Mouse (Mus musculus): ENCODE results near the gene Zbed6. TPM values are rescaled to one million over a fixed set of nuclear protein-coding genes. Genes with fewer than 3 reads are reported as not detected.

Zbed6 gene
- total and polyA plus RNA-seq, 3 experiments, result 1.7 to 5.3 (median 2.9) TPM

- Histone ChIP-seq H3K36me3 (replicated peaks in 1 of 2; ENCODE audit: control insufficient read depth in 1 of 2, insufficient read depth in 1 of 2, low read length in 1 of 2) (peaks cover 12 to 19% of the 10 kb centered on the region in 2 experiments), H3K4me2 (ENCODE audit: insufficient read depth, low read depth, poor library complexity, severe bottlenecking) (no peak overlapping the region), H3K9ac (ENCODE audit: insufficient read depth, low read depth) (no peak overlapping the region), H3K4me1 (ENCODE audit: control insufficient read depth in 1 of 2, insufficient read depth in 2 of 2) (peaks cover 18 to 35% of the 10 kb centered on the region in 2 experiments), H3K27me3 (replicated peaks) (no peaks in the 10 kb centered on the region), H3K27ac (ENCODE audit: insufficient read depth, low read depth) (no peak overlapping the region), H3K4me3 (replicated peaks in 1 of 3; ENCODE audit: low read depth in 2 of 3, low read length in 2 of 3, poor library complexity in 1 of 3) (no peak overlapping the region), H3K79me2 (replicated peaks; ENCODE audit: control insufficient read depth, extremely low read depth, insufficient read depth, poor library complexity, severe bottlenecking) (peaks cover 55% of the 10 kb centered on the region), H3K9me3 (replicated peaks; ENCODE audit: low read length) (no peaks in the 10 kb centered on the region)
- in situ Hi-C loops (cut with MboI; ENCODE audit: low pct_ligation_motif_present, low pct_unique_long_range_greater_than_20kb, low sequenced_read_pairs) (no loop called here), dilution Hi-C loops (cut with MboI; ENCODE audit: extremely low pct_ligation_motif_present, extremely low pct_unique_long_range_greater_than_20kb, low sequenced_read_pairs) (no loop called here)
- TF ChIP-seq USF2 (conservative IDR thresholded peaks at IDR 0.05; ENCODE audit: low read depth, low read length) (no peak), ZMIZ1 (IDR thresholded peaks at IDR 0.05; ENCODE audit: low read depth, low read length) (no peak), ZKSCAN1 (IDR thresholded peaks at IDR 0.05; ENCODE audit: borderline replicate concordance, low read depth, low read length) (no peak), TBP (conservative IDR thresholded peaks at IDR 0.05; ENCODE audit: low read depth, low read length) (no peak), ELF1 (IDR thresholded peaks at IDR 0.05; ENCODE audit: low read depth, low read length) (no peak), TCF12 (IDR thresholded peaks at IDR 0.05; ENCODE audit: low read depth, low read length) (no peak), GABPA (IDR thresholded peaks at IDR 0.05; ENCODE audit: insufficient replicate concordance, low read depth, low read length) (no peak), ZC3H11A (IDR thresholded peaks at IDR 0.05; ENCODE audit: low read depth, low read length) (no peak), POLR2AphosphoS2 (IDR thresholded peaks at IDR 0.05; ENCODE audit: low read depth, low read length) (no peak), MAZ (IDR thresholded peaks at IDR 0.05; ENCODE audit: low read depth, low read length) (no peak), MXI1 (IDR thresholded peaks at IDR 0.05; ENCODE audit: low read depth, low read length) (no peak), NELFE (IDR thresholded peaks at IDR 0.05; ENCODE audit: low read depth, low read length) (no peak), MAFK (IDR thresholded peaks at IDR 0.05; ENCODE audit: insufficient replicate concordance, low read length) (no peak), MAX (IDR thresholded peaks at IDR 0.05; ENCODE audit: low read length) (no peak), BHLHE40 (IDR thresholded peaks at IDR 0.05; ENCODE audit: low read depth, low read length) (no peak), E2F4 (IDR thresholded peaks at IDR 0.05; ENCODE audit: insufficient replicate concordance, low read depth, low read length) (no peak), POLR2A (IDR thresholded peaks at IDR 0.05; ENCODE audit: low read depth, low read length) (no peak), UBTF (IDR thresholded peaks at IDR 0.05; ENCODE audit: low read depth, low read length) (no peak)
- DNase-seq (ENCODE audit: extremely low read depth), result no peak
Measured at GRCm38 (mm10) chr1:133662941-133663340, 2.3 kb upstream of the Zbed6 start.

GRCm38 (mm10) chr1:133661203-133661933 lies 683 bp upstream of the Zbed6 start, which contains the start of gene Gm38394:
Gene Gm38394 (minus strand): TSS chr1:133661318.
- H3K4me1 ChIP-seq (ENCODE audit: control insufficient read depth in 1 of 2, insufficient read depth in 2 of 2), result peaks cover 14 to 51% of the 10 kb centered on the region in 2 experiments
- H3K27me3 ChIP-seq (replicated peaks), result no peaks in the 10 kb centered on the region
- peak within 1 kb of the TSS; percentile 79 for H3K4me2 ChIP-seq (ENCODE audit: insufficient read depth, low read depth, poor library complexity, severe bottlenecking)
- peaks cover 63% of the 10 kb centered on the region for H3K79me2 ChIP-seq (replicated peaks; ENCODE audit: control insufficient read depth, extremely low read depth, insufficient read depth, poor library complexity, severe bottlenecking)
- no peaks in the 10 kb centered on the region for H3K9me3 ChIP-seq (replicated peaks; ENCODE audit: low read length)
- H3K9ac ChIP-seq (ENCODE audit: insufficient read depth, low read depth), result peak within 1 kb of the TSS; percentile 98
- peaks cover 17 to 35% of the 10 kb centered on the region in 2 experiments for H3K36me3 ChIP-seq (replicated peaks in 1 of 2; ENCODE audit: control insufficient read depth in 1 of 2, insufficient read depth in 1 of 2, low read length in 1 of 2)
- in situ Hi-C loops (cut with MboI; ENCODE audit: low pct_ligation_motif_present, low pct_unique_long_range_greater_than_20kb, low sequenced_read_pairs), result no loop called here
- DNase-seq (ENCODE audit: extremely low read depth), result peak; percentile 97
- peak within 1 kb of the TSS; percentile 78 to 93 (median 79) for H3K4me3 ChIP-seq (replicated peaks in 1 of 3; ENCODE audit: low read depth in 2 of 3, low read length in 2 of 3, poor library complexity in 1 of 3)
- peak within 1 kb of the TSS; percentile 62; the same call in 1 of the 2 replicates for H3K27ac ChIP-seq (ENCODE audit: insufficient read depth, low read depth)
- dilution Hi-C loops (cut with MboI; ENCODE audit: extremely low pct_ligation_motif_present, extremely low pct_unique_long_range_greater_than_20kb, low sequenced_read_pairs), result no loop called here
- TF ChIP-seq USF1 (IDR thresholded peaks at IDR 0.05; ENCODE audit: low read depth, low read length) (peak; percentile 94), MYC (IDR thresholded peaks at IDR 0.05; ENCODE audit: low read depth, low read length) (peak; percentile 80; the same call in 1 of the 2 replicates), KAT2A (IDR thresholded peaks at IDR 0.05; ENCODE audit: insufficient replicate concordance, low read length) (peak; percentile 98), JUN (IDR thresholded peaks at IDR 0.05; ENCODE audit: insufficient read depth, low read depth, low read length) (no peak), HCFC1 (IDR thresholded peaks at IDR 0.05; ENCODE audit: low read depth, low read length) (peak; percentile 100), MAX (IDR thresholded peaks at IDR 0.05; ENCODE audit: low read length) (peak; percentile 97), CHD2 (IDR thresholded peaks at IDR 0.05; ENCODE audit: low read length) (no peak; the same call in 1 of the 2 replicates), MXI1 (IDR thresholded peaks at IDR 0.05; ENCODE audit: low read depth, low read length) (peak; percentile 91), NRF1 (IDR thresholded peaks at IDR 0.05; ENCODE audit: low read depth, low read length) (peak; percentile 79), RCOR1 (conservative IDR thresholded peaks at IDR 0.05; ENCODE audit: low read depth, low read length) (0 out of 2 replicates have a peak, but pooled peaks have one; percentile 48), EP300 (IDR thresholded peaks at IDR 0.05; ENCODE audit: low read length) (no peak), NELFE (IDR thresholded peaks at IDR 0.05; ENCODE audit: low read depth, low read length) (peak; percentile 82), IRF4 (IDR thresholded peaks at IDR 0.05; ENCODE audit: low read depth, low read length) (peak; percentile 54; the same call in 1 of the 2 replicates), JUND (conservative IDR thresholded peaks at IDR 0.05; ENCODE audit: low read depth, low read length) (no peak; the same call in 1 of the 2 replicates), PAX5 (IDR thresholded peaks at IDR 0.05; ENCODE audit: low read length) (no peak), ETS1 (conservative IDR thresholded peaks at IDR 0.05; ENCODE audit: low read depth, low read length) (peak; percentile 27), UBTF (IDR thresholded peaks at IDR 0.05; ENCODE audit: low read depth, low read length) (no peak), ZMIZ1 (IDR thresholded peaks at IDR 0.05; ENCODE audit: low read depth, low read length) (peak; percentile 57; the same call in 1 of the 2 replicates)

Measured in CH12.LX (cell line).